Mouse (Mus musculus) cerebellum, adult 9-10 months (tissue): ENCODE measurements at regions not wholly inside any gene's neighbourhood (a gene's known extent, or its start where the extent isn't known, plus 50 kb on each side); places are given as distances from the start of the nearest gene placed in this dataset.
"Not testable (repeated sequence)": the region's sequence is repeated elsewhere in the genome, so short reads cannot be mapped to it uniquely, and the experiment has no call there.

Experiments
- DNase-seq: peaks from one replicate; pipeline ENCODE4 v3.0.0; 2022

DNA sequence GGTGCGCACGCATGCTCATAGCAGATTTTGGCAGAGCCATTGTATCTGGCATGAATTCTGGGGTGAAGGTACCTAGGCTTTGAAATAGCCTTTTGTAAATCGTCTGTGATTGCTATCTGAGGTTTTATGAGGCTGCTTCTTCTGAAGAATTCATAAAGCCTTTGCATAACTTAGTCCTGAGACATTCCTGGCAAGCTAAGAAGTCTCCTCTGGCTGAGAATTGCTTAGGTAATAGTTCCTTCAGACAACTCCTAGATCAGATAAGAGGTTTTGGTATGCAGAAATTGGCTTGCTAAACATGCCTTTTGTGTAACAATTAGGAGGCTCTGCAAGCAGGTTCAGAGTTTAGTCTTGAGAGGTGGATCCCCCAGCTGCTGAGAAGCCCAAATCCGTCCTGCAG lies 82.7 kb downstream of the Pmp22 start:
- DNase-seq = no peak

DNA sequence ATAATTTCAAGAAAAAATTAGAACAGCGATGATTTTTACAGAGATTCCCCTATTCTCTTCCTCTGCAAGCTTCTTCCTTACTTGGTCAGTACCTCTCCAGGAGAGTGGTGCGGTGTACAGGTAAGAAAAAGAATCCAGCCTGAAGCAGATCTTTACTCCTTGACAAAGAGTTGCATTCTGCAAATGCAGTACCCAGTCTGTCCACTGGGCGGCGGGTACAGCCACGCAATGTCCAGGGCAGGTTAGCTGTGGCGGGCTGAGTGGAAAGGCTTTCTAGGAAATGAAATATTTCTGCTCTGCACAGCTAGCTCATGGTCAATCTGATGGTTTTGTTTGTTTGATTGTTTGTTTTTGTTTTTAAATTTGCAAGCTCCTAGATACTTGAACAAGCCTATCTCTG lies 84.3 kb downstream of the Pmp22 start:
- peak; percentile 58 for DNase-seq

DNA sequence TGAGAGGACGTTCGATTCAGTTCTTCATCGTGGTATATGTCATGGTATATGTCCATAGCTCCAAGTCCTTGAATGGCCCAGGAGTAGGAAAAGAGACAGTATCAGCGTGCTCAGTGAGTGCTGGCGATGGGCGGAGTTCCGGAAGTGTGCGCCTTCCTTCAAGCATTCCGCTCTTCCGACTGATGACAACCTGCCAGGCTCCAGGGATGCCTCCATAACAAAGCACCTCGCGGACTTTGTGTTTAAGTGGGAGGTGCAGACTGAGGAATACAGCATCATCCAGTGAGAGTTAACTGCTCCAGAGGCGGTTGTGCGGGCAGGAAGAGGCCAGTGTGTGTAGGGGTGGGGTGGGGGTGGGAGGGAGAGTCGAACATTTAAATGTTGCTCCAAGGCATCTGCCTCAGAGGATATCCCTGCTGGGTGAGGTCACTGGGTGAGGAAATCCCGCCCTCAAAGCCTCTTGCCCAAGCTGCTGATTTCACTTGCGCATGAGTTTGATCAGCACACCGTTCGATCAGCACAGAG lies 85.2 kb downstream of the Pmp22 start:
- DNase-seq = no peak

DNA sequence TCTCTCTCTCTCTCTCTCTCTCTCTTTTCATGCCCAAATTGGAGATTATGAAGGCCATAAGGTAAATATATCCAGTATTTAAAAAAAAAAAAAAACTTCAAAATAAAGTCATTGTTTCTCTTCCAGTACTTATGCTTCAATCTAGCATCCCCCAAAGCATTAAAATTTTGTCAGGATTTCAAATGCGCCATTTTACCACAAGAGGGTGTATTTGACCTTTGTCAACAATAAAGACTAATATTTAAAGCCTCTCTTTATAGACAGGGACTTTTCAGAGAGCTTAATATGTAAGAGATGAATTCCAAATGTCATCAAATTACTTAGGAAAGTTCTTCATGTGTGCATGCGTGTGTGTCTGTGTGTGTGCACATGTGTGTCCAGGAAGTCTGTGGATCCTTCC lies 87.2 kb downstream of the Pmp22 start:
- no peak for DNase-seq

DNA sequence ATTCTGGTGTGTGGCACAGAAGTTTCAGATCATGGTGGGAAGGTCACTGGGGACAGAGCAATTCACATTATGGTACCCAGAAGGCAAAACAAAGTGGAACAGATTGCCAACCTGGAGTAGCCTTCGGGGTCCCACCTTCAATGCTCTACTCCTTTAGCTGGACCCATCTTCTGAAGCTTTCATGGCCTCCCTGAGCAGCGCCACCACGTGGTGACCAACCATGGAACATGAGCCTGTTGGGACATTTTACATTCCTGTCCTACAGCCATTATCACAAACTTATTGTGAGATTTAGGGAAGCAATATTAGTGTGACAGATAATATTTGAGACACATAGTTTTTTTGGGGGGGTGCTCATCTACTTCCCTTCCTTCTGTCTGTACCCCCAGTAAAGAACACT lies 88.3 kb downstream of the Pmp22 start:
- no peak for DNase-seq

DNA sequence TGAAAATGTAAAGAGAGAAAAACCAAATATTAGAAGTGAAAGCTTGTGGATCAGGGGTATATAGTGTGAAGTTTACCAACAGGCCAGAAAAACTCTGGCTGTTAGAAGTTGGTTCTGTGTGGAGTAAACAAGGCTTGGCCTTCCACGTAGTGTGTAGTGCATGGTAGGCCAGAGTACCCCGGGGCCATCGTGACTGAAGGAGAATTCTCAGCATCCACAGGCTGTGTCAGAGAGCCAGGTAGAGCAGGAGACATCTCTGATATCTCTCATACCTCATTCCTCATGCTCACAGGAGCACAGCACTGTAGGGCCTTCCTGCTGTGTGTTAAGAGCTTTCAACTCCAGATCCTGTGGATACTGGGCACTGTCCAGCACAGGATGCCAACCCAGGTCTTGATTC lies 97.7 kb downstream of the Pmp22 start:
- DNase-seq = no peak

DNA sequence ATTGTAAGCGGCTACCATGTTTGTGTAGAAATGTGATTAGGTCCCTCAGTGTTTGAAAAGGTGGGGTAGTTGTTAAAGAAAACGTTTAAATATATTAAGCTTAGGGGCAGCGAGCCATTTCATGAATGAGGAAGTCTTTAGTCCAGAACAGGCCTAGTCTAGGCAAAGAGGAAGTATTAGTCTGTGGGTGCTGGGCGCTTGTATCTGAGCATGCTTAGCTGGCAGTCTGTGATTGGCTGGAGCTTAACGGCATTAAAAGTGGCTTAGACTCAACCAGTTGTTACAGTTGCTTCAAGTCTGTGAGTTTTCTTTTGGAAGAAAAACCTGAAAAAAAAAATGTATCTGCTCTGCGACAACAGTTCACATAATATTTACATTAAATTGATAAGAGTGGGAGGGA lies 102.0 kb downstream of the Pmp22 start:
- DNase-seq = no peak

DNA sequence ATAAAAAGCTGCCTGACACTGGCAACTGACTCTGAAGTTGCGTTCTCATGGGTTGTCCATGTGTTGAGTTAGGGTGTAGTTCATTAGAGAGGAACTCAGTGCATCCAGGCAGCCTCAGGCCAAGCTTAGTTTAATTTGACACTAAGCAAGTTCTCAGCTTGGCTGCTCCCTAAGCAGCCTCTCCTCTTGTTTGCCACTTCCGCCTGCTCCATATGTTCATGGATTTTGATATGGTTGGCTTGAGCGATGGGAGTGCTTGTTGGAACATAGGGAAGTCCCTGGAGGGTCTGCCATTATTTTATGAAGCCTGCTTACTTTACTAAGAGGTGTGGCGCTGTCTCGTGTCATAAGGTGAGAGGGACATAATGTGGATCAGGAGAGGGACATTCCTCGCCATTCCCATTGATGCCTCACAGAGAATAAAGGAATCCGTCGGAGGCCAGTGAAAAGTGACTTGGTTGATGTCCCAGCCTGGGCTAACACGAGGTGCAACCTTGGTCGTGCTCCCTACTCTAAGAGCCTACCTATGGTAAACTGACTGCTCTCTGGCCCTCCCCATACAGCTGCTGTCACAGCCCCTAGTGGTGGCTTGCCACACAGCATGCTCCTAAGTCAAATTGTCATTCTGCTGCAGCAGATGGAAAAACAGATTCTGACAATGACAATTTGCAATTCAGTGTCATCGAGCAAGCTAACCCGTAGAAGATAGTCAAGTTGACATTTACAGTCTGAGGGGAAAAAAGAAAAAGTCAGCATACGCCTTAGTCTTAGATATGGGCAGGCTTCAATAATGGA lies 104.6 kb downstream of the Pmp22 start:
- DNase-seq = no peak

DNA sequence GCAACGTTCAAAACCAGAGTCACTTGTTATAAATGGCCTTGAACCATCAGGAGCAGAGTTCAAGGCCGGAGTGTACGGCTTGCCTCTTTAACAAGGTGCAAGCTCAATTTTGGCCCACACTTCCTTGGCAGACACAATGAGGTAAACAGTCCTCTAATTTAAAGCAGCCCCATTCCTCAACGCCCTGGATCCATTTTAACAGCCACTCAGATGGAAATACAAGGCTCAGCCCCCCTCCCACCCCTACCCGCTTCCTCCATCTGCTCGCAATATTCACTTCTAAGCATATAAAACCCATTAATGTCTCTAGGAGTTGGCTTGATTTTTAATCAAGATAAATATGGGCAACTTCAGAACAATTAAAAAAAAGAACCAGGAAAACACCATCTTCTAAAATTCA lies 105.7 kb downstream of the Pmp22 start:
- no peak for DNase-seq

DNA sequence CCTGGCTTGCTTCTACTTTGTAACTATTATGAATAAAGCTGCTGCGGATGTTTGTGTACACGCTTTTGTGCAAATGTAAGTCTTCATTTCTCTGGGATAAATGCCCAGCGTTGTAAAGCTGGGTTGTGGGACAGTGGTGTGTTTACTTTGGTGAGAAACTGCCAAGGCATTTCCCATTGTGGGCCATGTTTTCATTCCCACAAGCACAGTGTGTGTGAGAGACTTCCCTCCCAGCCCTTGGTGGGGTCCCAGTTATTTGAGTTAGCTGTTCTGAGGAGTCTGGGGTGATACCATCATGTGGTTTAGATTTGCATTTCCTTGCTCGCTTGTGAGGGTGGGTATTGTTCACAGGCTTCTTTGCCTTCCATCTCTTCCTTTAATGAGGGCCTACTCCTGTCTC lies 109.9 kb downstream of the Pmp22 start:
- no peak for DNase-seq

DNA sequence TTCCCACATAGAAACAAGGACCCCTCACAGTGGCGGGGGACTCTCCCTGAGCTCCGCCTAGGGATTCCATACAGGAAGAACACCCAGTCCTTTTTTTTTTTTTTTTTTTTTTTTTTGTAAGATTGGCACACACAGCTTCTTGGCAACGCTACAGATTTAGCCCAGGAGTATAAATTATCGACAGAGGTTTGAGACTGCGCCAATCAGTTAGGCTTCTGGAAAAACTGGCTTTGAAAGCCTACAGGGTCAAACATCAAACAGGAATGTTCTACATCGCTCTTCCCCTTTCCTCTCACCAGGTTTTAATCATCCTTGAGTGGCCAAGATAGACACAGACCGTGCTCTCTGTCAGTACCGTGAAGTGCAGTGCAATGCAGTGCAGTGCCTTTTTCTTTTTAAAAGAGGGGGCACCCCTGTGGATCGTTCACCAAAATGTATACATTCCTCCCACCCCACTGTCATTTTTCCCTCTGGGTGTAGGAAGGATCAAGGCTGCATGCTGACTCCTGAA lies 115.2 kb downstream of the Pmp22 start:
- DNase-seq = no peak

DNA sequence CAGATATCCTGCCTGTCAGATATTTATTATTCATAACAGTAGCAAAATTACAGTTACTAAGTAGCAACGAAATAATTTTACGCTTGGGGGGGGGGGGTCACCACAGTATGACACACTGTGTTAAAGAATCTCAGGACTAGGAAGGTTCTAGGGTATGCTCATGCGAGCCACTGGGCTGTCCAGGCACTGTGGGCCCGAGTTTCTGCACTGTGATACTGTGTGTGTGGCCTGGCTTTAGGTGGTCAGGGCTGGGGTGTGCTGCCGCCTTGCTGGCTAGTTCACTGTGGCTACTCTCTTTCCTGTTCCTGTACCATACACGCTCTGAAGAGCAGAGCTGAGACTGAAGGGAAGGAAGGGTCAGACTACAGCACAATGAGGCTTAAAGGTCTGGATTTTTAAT lies 116.3 kb downstream of the Pmp22 start:
- DNase-seq = no peak

DNA sequence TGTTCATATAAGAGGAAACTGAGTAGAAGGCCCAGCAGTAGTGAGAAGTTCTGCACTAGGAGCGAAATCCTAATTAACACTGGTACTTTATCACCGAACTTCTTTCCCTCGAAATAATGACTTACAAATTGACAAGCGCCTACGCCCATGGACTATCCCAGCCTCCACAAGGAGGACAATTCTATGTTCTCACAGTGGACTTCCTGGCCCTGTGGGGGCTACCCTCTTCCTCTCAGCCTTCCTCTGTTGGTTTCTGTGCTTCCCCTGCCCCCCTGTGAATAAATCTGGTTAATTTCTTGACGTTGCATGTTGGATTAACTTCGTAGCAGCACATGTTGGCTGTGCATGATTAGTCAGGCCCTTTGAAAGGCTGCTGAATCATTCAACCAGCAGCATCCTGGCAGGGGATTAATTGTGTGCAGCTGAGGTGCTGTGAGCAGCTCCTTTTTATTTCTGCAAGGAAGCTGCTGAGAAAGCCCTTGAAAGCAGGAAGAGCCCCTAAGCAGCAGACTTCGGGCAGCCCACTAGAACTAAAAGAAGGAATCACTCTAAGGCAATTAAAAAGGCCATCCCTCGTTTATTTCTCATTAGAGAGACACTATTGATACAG lies 117.4 kb downstream of the Pmp22 start:
- no peak for DNase-seq

DNA sequence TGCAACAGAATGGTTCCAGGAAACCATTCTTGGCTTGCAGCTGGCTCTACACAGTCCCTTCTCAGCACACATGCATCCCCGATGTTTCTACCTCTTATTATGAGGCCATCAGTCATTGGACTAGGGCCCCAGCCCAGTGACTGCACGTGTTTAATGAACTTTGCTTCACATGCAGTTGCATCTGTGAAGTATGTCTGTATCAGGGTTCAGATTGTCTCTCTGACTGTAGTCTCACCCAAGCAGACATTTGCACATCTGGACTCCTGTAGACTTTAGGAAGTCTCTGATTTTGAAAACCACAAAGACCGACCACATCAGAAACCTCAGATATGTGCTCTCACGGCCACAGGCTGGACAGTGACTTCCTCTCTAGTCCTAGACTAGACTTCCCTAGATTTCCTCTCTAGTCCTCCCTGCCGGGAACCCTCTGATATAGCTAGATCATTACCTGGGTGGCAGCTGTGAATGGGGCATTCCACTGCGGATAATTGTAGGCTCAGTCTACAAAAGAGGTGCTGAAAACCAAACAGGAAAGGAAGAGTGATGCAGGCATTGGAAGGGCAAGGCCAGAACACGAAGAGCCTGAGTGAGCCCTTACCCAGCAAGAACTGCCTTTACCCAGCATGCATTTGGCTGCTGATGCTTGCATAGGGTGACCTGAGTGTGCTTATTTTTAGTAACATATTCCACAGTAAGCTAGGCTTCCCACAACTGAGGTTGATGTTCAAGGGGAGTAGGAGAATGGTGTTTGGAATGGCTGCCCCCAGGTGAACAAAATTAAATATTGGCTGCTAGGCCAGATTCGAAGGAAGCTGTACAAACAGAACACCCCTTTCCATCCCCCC lies 123.5 kb downstream of the Pmp22 start:
- no peak for DNase-seq

DNA sequence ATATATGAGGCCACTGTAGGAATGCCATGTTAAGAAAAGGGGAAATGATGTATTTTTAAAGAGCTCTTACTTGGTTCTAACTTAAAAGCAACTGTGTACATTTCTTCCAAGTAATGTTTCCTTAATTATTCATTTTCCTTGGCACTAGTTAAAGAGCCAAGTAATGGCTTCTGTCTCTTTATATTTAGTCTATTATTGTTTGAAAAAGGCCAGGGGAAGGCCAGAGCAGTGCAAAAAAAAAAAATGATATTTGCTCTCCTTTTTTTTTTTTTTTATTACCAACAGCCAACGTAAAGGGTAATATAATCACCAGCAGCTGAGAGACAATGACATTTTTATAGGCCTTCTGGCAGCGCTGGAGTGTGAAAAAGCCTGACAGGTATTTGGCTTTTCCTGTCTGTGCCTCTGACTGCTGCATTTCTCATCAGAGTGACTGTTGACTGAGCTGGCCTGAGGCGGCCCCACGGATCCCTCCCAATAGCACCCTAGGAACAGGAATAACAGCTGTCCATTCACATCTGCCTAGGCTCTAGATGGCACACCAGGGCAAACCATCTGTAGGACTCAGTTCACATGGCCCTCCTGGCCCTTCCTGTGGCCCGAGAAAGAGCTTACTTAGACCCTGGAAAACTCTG lies 124.3 kb downstream of the Pmp22 start:
- no peak for DNase-seq

DNA sequence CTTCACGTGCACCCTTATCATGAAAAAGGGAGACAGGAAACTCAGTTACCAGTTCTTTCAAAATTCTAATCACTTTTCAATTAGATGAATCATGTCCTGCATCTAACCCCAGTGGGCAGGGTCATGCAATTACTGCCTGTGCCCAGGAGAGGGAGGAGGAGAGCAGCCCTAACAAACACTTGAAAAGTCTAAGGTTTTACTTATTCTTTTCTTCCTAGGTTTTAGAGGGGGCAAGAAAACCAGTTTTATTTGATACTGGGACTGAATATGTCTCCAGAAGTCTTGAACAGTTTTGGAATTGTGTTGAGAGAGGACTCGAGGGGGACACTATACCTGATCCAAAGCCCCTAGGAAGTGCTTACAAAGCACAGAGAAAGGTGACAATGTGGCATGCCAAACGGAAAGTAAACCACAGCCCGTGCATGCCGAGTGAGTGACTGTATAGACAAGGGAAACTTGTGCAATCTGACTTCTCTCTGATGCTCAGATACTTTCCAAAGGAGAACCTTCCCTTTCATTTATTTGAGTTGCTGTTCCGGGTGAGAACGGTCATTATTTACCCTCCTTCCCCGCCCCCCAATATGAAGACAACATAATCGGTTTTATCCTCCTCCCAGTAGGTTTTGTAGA lies 135.8 kb downstream of the Pmp22 start:
- DNase-seq = no peak

DNA sequence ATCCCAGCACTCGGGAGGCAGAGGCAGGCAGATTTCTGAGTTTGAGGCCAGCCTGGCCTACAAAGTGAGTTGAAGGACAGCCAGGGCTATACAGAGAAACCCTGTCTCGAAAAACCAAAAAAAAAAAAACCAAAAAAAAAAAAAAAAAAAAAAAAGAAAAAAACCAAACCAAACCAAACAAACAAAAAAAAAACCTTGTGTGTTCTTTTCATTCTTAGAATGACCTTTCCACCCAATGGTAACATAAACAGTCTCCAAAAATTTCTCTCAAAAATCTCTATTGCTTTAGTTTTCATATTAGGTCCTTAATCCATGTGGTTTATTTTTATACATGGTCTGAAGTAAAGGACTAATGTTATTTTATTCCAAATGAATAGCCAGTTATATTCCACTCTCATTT lies 137.5 kb downstream of the Pmp22 start:
- DNase-seq = not testable (repeated sequence)

DNA sequence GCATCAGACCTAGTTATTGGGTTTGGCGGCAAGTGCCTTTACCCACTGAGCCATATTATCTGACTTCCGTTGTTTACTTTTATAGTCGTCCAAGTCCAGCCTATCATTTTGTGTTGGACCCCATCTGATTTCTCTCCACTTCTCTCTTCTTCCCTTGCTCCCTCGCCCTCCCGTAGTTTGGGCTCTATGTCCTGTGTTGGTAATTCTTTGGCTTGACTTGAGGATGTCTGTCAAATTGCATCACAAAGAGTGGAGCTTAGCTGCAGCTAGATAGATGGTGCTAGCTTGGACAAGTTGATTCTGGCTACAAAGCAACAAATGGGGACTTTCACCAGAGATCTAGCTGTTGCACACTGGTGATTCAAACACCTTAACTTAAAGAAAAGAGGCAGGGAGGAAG lies 147.9 kb downstream of the Pmp22 start:
- DNase-seq = no peak

DNA sequence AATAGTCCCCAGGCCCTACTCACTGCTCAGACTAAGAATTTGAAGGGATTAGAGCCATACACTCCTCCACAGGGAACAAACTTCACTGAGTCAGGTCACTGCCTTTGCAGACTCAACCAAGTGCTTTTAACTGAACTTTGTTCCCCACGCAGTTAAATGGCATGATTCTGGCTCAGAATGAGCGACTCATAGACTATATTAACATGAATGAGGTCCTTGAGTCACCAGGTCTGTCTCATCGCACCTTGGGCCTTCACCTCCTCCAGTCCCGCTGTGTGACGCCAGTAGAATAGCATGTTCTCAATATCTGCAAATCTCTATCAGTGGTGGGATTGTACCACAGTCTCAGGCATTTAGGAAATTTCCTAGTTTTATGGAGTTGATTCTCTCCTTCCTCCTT lies 153.1 kb downstream of the Pmp22 start:
- DNase-seq = no peak

DNA sequence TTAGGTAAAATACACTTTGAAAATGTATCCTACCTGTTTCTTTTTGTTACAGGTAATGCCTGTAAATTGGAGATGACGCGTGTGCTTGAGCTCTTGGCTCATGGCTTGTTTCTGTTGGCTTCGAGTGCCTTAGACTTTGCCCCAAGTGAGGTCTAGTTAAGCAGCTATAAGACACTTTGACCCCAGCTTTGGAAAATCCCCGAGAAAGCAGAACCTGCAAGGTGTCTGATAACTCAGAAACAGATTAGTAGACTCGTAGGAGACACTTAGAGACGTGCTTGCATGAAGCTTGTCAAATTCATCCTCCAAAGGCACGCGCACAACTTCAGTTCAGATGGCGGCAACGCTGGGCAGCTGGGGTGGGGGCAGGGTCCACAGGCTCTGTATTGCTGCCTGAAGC lies 153.8 kb downstream of the Pmp22 start:
- no peak for DNase-seq

DNA sequence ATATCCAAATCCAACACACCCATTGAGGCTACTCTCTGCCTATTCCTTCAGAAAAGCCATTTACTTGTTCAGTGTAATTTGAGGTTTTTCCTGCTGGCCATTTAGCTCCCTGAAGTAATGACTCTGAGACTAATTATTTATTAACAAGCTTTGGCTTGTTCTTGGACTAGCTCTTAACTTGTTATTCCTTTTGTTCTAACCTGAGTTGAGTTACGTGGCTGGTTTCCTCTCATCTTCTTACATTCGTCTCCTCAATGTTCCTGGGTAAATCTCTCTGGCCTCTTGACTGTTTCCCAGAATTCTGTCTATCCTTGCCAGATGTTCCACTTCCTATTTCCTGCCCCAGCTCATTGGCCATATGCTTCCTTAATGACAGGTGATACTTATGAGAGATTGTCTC lies 157.2 kb downstream of the Pmp22 start:
- no peak for DNase-seq

DNA sequence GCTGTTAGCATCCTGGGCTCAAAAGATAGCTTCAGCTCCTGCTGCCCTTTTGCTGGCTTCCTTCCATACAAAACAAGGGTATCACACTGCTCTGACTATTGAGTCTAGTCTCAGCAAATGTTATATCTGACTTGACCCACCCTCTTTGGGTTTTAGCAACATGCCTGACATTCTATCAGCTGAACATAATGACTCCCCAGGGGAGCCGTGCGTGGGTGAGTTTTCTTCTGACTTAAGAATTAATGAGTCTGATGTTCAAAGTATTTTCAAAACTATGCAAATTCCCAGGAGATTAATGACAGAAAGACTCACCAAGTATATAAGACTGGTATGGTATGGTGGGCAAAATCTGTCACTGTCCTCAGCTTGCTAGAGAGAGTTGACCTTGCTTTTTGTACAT lies 159.0 kb downstream of the Pmp22 start:
- no peak for DNase-seq

DNA sequence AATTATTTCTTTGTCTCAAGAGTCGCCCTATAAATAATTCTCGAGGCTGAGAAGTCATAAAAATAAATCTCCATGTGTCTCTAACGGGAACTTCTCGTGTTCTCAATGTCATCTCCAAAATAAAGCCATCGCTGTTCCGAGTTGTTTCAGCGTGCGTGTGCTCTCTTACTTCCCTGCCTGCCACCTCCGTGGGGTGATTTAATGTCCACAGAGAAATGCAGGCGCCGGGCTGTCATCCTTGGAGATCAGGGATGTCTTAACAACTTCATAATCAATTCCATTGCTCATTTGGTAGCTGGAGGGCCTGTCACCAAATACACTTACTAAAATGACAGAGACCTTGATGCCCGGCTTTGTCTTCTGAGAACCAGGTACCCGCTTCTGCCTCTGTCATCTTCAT lies 161.8 kb downstream of the Pmp22 start:
- DNase-seq = no peak
